8 mouse cellular contexts compared by ENCODE assay signal in the genomic region with DNA sequence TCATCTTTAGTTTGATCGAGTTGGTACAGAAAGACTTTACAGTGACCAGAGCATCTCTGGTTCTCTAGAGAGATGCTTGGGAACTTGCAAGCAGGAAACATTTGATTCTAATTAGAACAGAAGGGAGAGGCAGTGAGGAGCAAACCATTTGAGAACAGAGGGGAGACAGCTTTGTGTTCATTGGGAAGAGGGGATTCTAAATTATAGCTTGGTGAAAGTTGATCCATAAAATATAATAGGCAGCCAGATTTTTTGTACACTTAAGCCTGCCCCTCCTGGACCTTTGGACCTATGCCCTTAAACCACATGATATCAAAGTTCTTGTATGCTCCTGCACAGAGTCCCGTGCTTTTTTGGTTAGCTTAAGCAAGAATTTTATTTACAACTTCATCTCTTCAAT.
A peak's percentile ranks its signal among the peaks of the same experiment; 100 is the strongest.
DNase-seq lines count a peak whose midpoint lies in the region; ATAC-seq lines count a peak whose summit lies in the region.

No protein-coding gene starts in this region.

- no peak for ATAC-seq in hindbrain, embryonic 16.5 days
- no peak for ATAC-seq in embryonic facial prominence, embryonic 11.5 days (replicated peaks; ENCODE audit: insufficient number of reproducible peaks, low FRiP score, low TSS enrichment, low read depth)
- no peak for ATAC-seq in limb, embryonic 13.5 days (ENCODE audit: low FRiP score, low read depth)

- H3K27ac ChIP-seq in hindbrain, embryonic 10.5 days: peak overlapping the region; percentile 40; the same call in 1 of the 2 replicates
- no peak overlapping the region for H3K27ac ChIP-seq in hindbrain, embryonic 16.5 days (ENCODE audit: low read depth, low read length)
- H3K27ac ChIP-seq in embryonic facial prominence, embryonic 11.5 days (replicated peaks; ENCODE audit: low read depth, low read length): peak overlapping the region; percentile 69
- peak overlapping the region; percentile 76; the same call in 1 of the 2 replicates for H3K27ac ChIP-seq in limb, embryonic 13.5 days

- H3K9me3 ChIP-seq in hindbrain, embryonic 10.5 days: no peaks in the 10 kb centered on the region
- H3K9me3 ChIP-seq in hindbrain, embryonic 16.5 days (ENCODE audit: control insufficient read depth, low read length): no peaks in the 10 kb centered on the region
- H3K9me3 ChIP-seq in embryonic facial prominence, embryonic 11.5 days (replicated peaks; ENCODE audit: control insufficient read depth, low read length): no peaks in the 10 kb centered on the region
- no peaks in the 10 kb centered on the region for H3K9me3 ChIP-seq in limb, embryonic 13.5 days

- H3K4me3 ChIP-seq in hindbrain, embryonic 10.5 days: no peak overlapping the region
- H3K4me3 ChIP-seq in hindbrain, embryonic 16.5 days (ENCODE audit: low read length): no peak overlapping the region
- no peak overlapping the region for H3K4me3 ChIP-seq in embryonic facial prominence, embryonic 11.5 days (ENCODE audit: low read depth, low read length)
- no peak overlapping the region for H3K4me3 ChIP-seq in limb, embryonic 13.5 days

- no peak for DNase-seq in hindbrain, embryonic 10.5 days (ENCODE audit: low spot score)
- DNase-seq in brain, adult 2 months (ENCODE audit: low read depth, low spot score): peak; percentile 26
- peak; percentile 71 for DNase-seq in embryonic facial prominence, embryonic 11.5 days (ENCODE audit: low spot score)
- no peak for DNase-seq in thymus, postnatal 14 days
- no peak for DNase-seq in adrenal gland, adult 18-20 months (ENCODE audit: low spot score in 2 of 2)
- DNase-seq in lung, postnatal 14 days: no peak

- peaks cover 28% of the 10 kb centered on the region for H3K4me1 ChIP-seq in hindbrain, embryonic 10.5 days (replicated peaks)
- peaks cover 9% of the 10 kb centered on the region for H3K4me1 ChIP-seq in hindbrain, embryonic 16.5 days (ENCODE audit: control insufficient read depth, insufficient read depth, low read depth, low read length)
- peaks cover 3% of the 10 kb centered on the region; the same call in 1 of the 2 replicates for H3K4me1 ChIP-seq in embryonic facial prominence, embryonic 11.5 days (ENCODE audit: control insufficient read depth, insufficient read depth, low read length)
- peaks cover 52% of the 10 kb centered on the region for H3K4me1 ChIP-seq in limb, embryonic 13.5 days

- no peaks in the 10 kb centered on the region for H3K27me3 ChIP-seq in hindbrain, embryonic 10.5 days (ENCODE audit: insufficient read depth, poor library complexity, severe bottlenecking)
- H3K27me3 ChIP-seq in hindbrain, embryonic 16.5 days (replicated peaks; ENCODE audit: control insufficient read depth, insufficient read depth, low read length): no peaks in the 10 kb centered on the region
- H3K27me3 ChIP-seq in embryonic facial prominence, embryonic 11.5 days (ENCODE audit: control insufficient read depth, insufficient read depth, low read length): no peaks in the 10 kb centered on the region
- H3K27me3 ChIP-seq in limb, embryonic 13.5 days: no peaks in the 10 kb centered on the region

- 72% methylated on average over 2 of the region's 2 CpGs for WGBS in hindbrain, embryonic 10.5 days
- 61% methylated on average over 2 of the region's 2 CpGs for WGBS in hindbrain, embryonic 16.5 days
- 42% methylated on average over 2 of the region's 2 CpGs for WGBS in embryonic facial prominence, embryonic 11.5 days
- WGBS in limb, embryonic 13.5 days: 18% methylated on average over 2 of the region's 2 CpGs

- no peaks in the 10 kb centered on the region for H3K36me3 ChIP-seq in hindbrain, embryonic 10.5 days
- no peaks in the 10 kb centered on the region for H3K36me3 ChIP-seq in hindbrain, embryonic 16.5 days (ENCODE audit: control insufficient read depth, insufficient read depth, low read length)
- H3K36me3 ChIP-seq in embryonic facial prominence, embryonic 11.5 days (replicated peaks; ENCODE audit: control insufficient read depth, insufficient read depth, low read depth, low read length): no peaks in the 10 kb centered on the region
- no peaks in the 10 kb centered on the region for H3K36me3 ChIP-seq in limb, embryonic 13.5 days

- no peak overlapping the region for H3K9ac ChIP-seq in hindbrain, embryonic 16.5 days (ENCODE audit: low read depth, low read length)
- no peak overlapping the region for H3K9ac ChIP-seq in embryonic facial prominence, embryonic 11.5 days (replicated peaks; ENCODE audit: low read length)
- no peak overlapping the region for H3K9ac ChIP-seq in limb, embryonic 13.5 days

- H3K4me2 ChIP-seq in hindbrain, embryonic 16.5 days (ENCODE audit: low read length): no peak overlapping the region
- H3K4me2 ChIP-seq in embryonic facial prominence, embryonic 11.5 days (ENCODE audit: low read depth, low read length): no peak overlapping the region
- H3K4me2 ChIP-seq in limb, embryonic 13.5 days (replicated peaks): no peak overlapping the region; the same call in 1 of the 2 replicates

Comparison
In these comparisons a context has a peak if more than half of its experiments do, and no peak if none do; other contexts are left out.
1. DNase-seq: peak in brain, adult 2 months (single experiment) and embryonic facial prominence, embryonic 11.5 days (single experiment); none in hindbrain, embryonic 10.5 days (single experiment), thymus, postnatal 14 days (single experiment), adrenal gland, adult 18-20 months (0 of 2) and lung, postnatal 14 days (single experiment).